Mouse (Mus musculus) embryonic facial prominence, embryonic 15.5 days (tissue): Measurements from ENCODE around the gene Cnot8. TPM values are rescaled to one million over a fixed set of nuclear protein-coding genes. Genes with fewer than 3 reads are reported as not detected.
"Not testable (repeated sequence)": the region's sequence is repeated elsewhere in the genome, so short reads cannot be mapped to it uniquely, and the experiment has no call there.

Source experiments
- ATAC-seq: fragments of 200-750 bp; cut with Nextera tagmentation; 2 replicates; pipeline ENCODE4 v1.8.0; 2017; ENCODE audit warnings: low read depth, moderate TSS enrichment; ENCODE audit not compliant: insufficient number of reproducible peaks, low FRiP score, low TSS enrichment
- H3K27ac ChIP-seq: fragments of 300-500 bp; sonication (generic); replicated peaks from 2 replicates; pipeline ENCODE4 v1.5.1; 2015; ENCODE audit warnings: mild to moderate bottlenecking, inconsistent platforms
- H3K27me3 ChIP-seq: fragments of 300-500 bp; sonication (generic); 2 replicates; pipeline ENCODE4 v1.6.1; 2015; ENCODE audit warnings: inconsistent platforms
- H3K36me3 ChIP-seq: fragments of 300-500 bp; sonication (generic); 2 replicates; pipeline ENCODE4 v1.6.1; 2015; ENCODE audit warnings: mild to moderate bottlenecking, inconsistent platforms
- H3K4me1 ChIP-seq: fragments of 300-500 bp; sonication (generic); 2 replicates; pipeline ENCODE4 v1.6.1; 2015; ENCODE audit warnings: inconsistent platforms
- H3K4me2 ChIP-seq: fragments of 300-500 bp; sonication (generic); replicated peaks from 2 replicates; pipeline ENCODE4 v1.6.1; 2015; ENCODE audit warnings: mild to moderate bottlenecking, inconsistent platforms
- H3K4me3 ChIP-seq: fragments of 300-500 bp; sonication (generic); replicated peaks from 2 replicates; pipeline ENCODE4 v1.5.1; 2015; ENCODE audit warnings: mild to moderate bottlenecking, inconsistent platforms
- H3K9ac ChIP-seq: fragments of 300-500 bp; sonication (generic); 2 replicates; pipeline ENCODE4 v1.6.1; 2015; ENCODE audit warnings: inconsistent platforms
- H3K9me3 ChIP-seq: fragments of 300-500 bp; sonication (generic); replicated peaks from 2 replicates; pipeline ENCODE4 v1.6.1; 2016; ENCODE audit warnings: inconsistent platforms
- WGBS: fragments of 180-500 bp; shearing (Covaris S2); methylation state at CpG from one replicate; pipeline ENCODE4 v1.1.7; 2015; 5-methylcytosine and 5-hydroxymethylcytosine counted together
- polyA plus RNA-seq: library from polyadenylated mRNA; unstranded; fragments of >200 nt; fragmentation: Nextera tagmentation; extraction: Ambion mirVana; gene quantifications from 2 replicates; pipeline ENCODE4 v1.2.1, GENCODE M21; 2015

Gene Cnot8
- polyA plus RNA-seq, 1 experiment from 2014 or later, result 97.5 TPM

DNA sequence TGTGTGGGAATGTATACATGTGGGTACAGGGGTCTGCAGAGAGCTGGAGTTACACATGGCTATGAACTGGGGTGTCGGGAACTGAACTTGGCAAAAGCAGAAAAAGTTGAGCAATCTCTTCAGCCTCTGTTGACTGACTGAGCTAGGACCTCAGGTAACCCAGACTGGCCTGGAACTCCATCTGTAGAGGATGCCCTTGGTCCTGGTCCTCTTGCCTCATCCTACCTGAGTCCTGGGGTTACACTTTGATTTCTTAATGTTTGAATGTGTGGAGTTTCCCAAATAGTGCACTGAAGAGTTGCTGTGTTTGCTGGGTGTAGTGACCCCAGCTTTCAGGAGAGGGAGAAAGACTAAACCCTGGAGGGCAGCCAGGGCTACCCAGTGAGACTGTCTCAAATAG, 8.4 kb upstream of the Cnot8 start:
- H3K27ac ChIP-seq, result no peak overlapping the region
- H3K9ac ChIP-seq, result no peak overlapping the region
- no peak overlapping the region for H3K4me2 ChIP-seq
- no peaks in the 10 kb centered on the region for H3K9me3 ChIP-seq
- no peaks in the 10 kb centered on the region for H3K27me3 ChIP-seq
- 0 out of 2 replicates have a peak, but pooled peaks cover 10% of the 10 kb centered on the region for H3K4me1 ChIP-seq
- H3K36me3 ChIP-seq, result no peaks in the 10 kb centered on the region
- 80% methylated on average over 1 of the region's 1 CpGs for WGBS
- H3K4me3 ChIP-seq, result no peak overlapping the region
- no peak for ATAC-seq

DNA sequence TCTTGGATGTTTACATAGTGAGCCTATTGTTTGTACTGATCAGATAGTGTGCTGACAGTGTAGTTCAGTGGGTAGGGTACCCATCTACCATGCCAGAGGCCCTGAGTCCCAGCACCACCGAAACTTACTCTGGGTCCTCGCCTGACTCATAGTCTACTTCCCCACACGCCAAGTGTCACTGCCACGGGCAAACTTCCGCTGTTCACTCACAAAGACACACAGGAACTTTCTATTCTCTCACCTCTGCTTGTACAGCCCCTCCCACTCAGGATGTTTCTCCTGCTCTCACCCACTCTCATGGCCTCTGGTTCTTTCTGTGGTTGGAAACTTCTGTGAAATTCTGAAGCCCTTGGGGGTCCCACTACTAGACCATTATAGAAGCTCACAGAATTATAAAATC, 7.8 kb upstream of the Cnot8 start:
- H3K4me2 ChIP-seq, result no peak overlapping the region
- H3K27me3 ChIP-seq, result no peaks in the 10 kb centered on the region
- 0 out of 2 replicates have a peak, but pooled peaks cover 10% of the 10 kb centered on the region for H3K4me1 ChIP-seq
- H3K36me3 ChIP-seq, result no peaks in the 10 kb centered on the region
- no peak overlapping the region for H3K27ac ChIP-seq
- H3K9me3 ChIP-seq, result no peaks in the 10 kb centered on the region
- ATAC-seq, result no peak
- 74% methylated on average over 5 of the region's 5 CpGs for WGBS
- no peak overlapping the region for H3K4me3 ChIP-seq
- no peak overlapping the region for H3K9ac ChIP-seq

DNA sequence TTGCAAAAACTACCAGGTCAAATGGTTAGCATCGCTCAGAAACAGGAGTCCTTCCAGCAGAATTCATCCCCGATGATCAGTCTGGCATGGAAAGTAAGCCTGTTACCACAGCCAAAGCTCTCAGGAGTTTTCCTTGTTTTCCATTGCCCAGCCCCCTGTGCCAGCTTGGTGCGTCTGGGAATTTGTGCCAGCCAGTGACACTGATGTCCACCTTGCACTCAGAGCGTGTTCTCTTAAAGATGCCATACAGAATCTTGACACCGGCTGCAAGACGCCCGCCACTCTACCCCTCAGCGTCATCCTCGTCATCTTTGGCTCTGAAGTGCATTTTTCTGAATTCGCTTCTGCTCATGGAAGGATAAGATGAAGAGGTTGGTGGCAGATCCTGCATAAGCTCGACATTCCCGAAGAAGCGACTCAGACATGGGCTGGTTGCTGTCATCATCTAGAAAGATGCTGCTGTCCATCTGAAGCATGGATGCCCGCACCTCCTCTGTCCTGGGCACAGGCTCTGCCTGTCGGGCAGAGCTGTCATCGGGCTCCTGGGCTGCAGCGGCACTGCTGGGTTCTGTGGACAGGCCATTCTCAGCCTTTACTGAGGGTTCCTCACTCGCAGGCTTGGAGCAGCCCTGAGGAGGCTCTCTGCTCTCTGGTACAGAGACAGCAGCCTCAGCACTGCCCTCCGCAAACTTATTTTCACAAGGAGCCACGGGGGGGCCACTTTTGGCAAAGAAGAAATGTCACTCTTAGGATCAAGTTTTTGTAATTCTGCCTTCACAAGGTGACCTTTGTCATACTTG, 6.9 kb upstream of the Cnot8 start:
- H3K9ac ChIP-seq, result no peak overlapping the region
- 40% methylated on average over 20 of the region's 20 CpGs for WGBS
- no peak overlapping the region for H3K27ac ChIP-seq
- no peaks in the 10 kb centered on the region for H3K27me3 ChIP-seq
- no peak for ATAC-seq
- H3K36me3 ChIP-seq, result no peaks in the 10 kb centered on the region
- H3K4me1 ChIP-seq, result 0 out of 2 replicates have a peak, but pooled peaks cover 10% of the 10 kb centered on the region
- H3K9me3 ChIP-seq, result no peaks in the 10 kb centered on the region
- peak overlapping the region; percentile 65 for H3K4me2 ChIP-seq
- H3K4me3 ChIP-seq, result peak overlapping the region; percentile 40

- WGBS, result 1% methylated on average over 33 of the region's 38 CpGs
- H3K4me3 ChIP-seq, result peak overlapping the region; percentile 40
Measured at GRCm38 (mm10) chr11:58097621-58098365, 6.2 kb upstream of the Cnot8 start.

DNA sequence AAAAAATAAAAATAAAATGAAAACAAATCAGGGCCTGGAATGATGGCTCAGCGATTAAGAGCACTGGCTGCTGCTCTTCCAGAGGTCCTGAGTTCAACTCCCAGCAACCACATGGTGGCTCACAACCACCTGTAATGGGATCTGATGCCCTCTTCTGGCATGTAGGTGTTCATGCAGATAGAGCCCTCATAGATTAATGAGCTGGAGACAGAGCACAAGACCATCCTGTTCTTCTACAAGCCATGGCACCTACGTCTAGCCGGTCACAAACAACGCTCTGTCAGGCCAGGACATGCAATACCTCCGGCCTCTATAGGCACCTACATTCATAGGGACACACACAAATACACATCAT, 5.6 kb upstream of the Cnot8 start:
- H3K36me3 ChIP-seq, H3K27ac ChIP-seq, H3K9ac ChIP-seq, ATAC-seq, H3K9me3 ChIP-seq, H3K27me3 ChIP-seq: not testable (repeated sequence)
- 64% methylated on average over 5 of the region's 5 CpGs for WGBS
- H3K4me2 ChIP-seq, result peak overlapping the region; percentile 65; the same call in 1 of the 2 replicates
- H3K4me1 ChIP-seq, result peaks cover 19% of the 10 kb centered on the region
- peak overlapping the region; percentile 40; the same call in 1 of the 2 replicates for H3K4me3 ChIP-seq

More at GRCm38 (mm10) chr11:58097621-58098365, 6.2 kb upstream of the Cnot8 start:
- Histone ChIP-seq H3K27me3 (no peaks in the 10 kb centered on the region), H3K4me2 (peak overlapping the region; percentile 65), H3K4me1 (peaks cover 13% of the 10 kb centered on the region; the same call in 1 of the 2 replicates), H3K27ac (no peak overlapping the region), H3K9me3 (no peaks in the 10 kb centered on the region), H3K9ac (no peak overlapping the region), H3K36me3 (no peaks in the 10 kb centered on the region)
- no peak for ATAC-seq

DNA sequence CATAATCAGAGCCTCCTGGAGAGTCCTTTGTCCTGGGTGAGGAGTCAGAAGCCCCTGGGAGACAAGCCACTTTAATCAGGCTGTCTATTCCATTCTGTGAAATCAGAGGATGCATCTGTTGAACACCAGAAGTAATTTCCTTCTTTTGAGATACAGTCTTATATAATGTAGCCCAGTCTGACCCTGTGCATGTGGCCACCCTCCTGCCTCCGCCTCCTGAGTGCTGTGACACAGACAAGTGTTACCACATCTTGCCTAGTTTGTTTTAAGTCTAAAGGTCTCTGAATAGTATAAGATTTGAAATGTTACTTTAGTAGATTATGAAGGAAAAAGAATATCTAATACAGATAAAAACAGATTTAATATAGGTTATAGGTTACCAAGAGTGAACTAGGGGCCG, 3.9 kb upstream of the Cnot8 start:
- Histone ChIP-seq H3K4me1 (peaks cover 24% of the 10 kb centered on the region), H3K9ac (no peak overlapping the region), H3K9me3 (no peaks in the 10 kb centered on the region), H3K4me3 (no peak overlapping the region), H3K27ac (no peak overlapping the region), H3K36me3 (no peaks in the 10 kb centered on the region), H3K4me2 (no peak overlapping the region), H3K27me3 (no peaks in the 10 kb centered on the region)
- ATAC-seq, result no peak
- WGBS, result 93% methylated on average over 2 of the region's 2 CpGs

DNA sequence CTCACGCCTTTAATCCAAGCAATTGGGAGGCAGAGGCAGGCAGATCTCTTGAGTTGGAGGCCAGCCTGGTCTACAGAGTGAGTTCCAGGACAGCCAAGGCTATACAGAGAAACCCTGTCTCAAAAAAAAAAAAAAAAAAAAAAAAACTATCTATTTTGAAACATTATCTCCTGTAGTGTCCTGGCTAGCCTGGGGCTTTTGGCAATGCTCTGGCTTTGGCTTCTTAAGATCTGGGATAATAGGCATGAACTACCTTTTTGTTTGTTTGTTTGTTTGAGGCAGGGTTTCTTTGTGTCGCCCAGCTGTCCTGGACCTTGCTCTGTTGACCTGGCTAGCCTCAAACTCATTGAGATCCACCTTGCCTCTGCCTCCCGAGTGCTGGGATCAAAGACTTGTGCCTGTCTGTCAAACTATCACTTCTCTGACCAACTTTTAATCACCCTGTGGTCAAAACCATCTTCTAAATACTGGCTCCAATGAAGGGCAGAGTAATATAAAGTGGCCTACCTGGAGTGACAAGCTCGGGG, 2.7 kb upstream of the Cnot8 start:
- Histone ChIP-seq H3K4me2 (no peak overlapping the region), H3K36me3 (no peaks in the 10 kb centered on the region), H3K27ac (no peak overlapping the region), H3K4me1 (peaks cover 29% of the 10 kb centered on the region), H3K9me3 (no peaks in the 10 kb centered on the region), H3K9ac (no peak overlapping the region), H3K27me3 (no peaks in the 10 kb centered on the region), H3K4me3 (no peak overlapping the region)
- no peak for ATAC-seq
- 79% methylated on average over 4 of the region's 4 CpGs for WGBS

GRCm38 (mm10) chr11:58102146-58102545, 1.8 kb upstream of the Cnot8 start:
- no peak overlapping the region for H3K27ac ChIP-seq

GRCm38 (mm10) chr11:58102581-58103343, 1.2 kb upstream of the Cnot8 start:
- Histone ChIP-seq H3K9me3 (no peaks in the 10 kb centered on the region), H3K4me1 (peaks cover 28% of the 10 kb centered on the region), H3K4me3 (peak overlapping the region; percentile 91), H3K27me3 (no peaks in the 10 kb centered on the region), H3K4me2 (peak overlapping the region; percentile 67; the same call in 1 of the 2 replicates), H3K36me3 (no peaks in the 10 kb centered on the region), H3K9ac (no peak overlapping the region), H3K27ac (peak overlapping the region; percentile 77)
- WGBS, result 83% methylated on average over 9 of the region's 9 CpGs
- no peak for ATAC-seq

More at GRCm38 (mm10) chr11:58102146-58102545, 1.8 kb upstream of the Cnot8 start:
- H3K4me1 ChIP-seq, result peaks cover 29% of the 10 kb centered on the region
- no peak overlapping the region for H3K4me2 ChIP-seq
- H3K36me3 ChIP-seq, result no peaks in the 10 kb centered on the region
- H3K27me3 ChIP-seq, result no peaks in the 10 kb centered on the region
- ATAC-seq, result no peak
- no peaks in the 10 kb centered on the region for H3K9me3 ChIP-seq
- no peak overlapping the region for H3K9ac ChIP-seq
- 74% methylated on average over 3 of the region's 3 CpGs for WGBS
- no peak overlapping the region for H3K4me3 ChIP-seq

DNA sequence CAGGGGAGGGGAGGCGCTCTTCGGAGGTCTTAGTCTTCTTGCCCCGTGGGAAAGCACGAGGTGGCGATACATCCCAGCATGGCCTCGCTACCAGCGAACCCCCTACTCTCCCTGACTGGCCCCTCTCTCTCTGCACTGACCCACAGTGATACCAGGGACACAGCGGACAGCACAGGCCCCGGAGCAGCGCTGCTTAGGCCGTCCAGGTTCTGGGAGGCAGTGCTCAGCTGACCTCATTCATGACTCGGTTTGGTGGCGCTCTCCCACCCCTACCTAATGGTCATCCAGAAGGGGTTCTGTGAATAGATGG, 654 bp upstream of the Cnot8 start:
- H3K9me3 ChIP-seq, result no peaks in the 10 kb centered on the region
- H3K4me1 ChIP-seq, result peaks cover 25% of the 10 kb centered on the region
- ATAC-seq, result peak; percentile 6; the same call in 1 of the 2 replicates
- 41% methylated on average over 13 of the region's 13 CpGs for WGBS
- peak overlapping the region; percentile 91 for H3K4me3 ChIP-seq
- H3K4me2 ChIP-seq, result peak overlapping the region; percentile 67
- no peaks in the 10 kb centered on the region for H3K36me3 ChIP-seq
- peak overlapping the region; percentile 77 for H3K27ac ChIP-seq
- peak overlapping the region; percentile 41 for H3K9ac ChIP-seq
- no peaks in the 10 kb centered on the region for H3K27me3 ChIP-seq

GRCm38 (mm10) chr11:58104351-58104791, 418 bp downstream of the Cnot8 start:
- ATAC-seq, result peak; percentile 15; the same call in 1 of the 2 replicates
- no peaks in the 10 kb centered on the region for H3K9me3 ChIP-seq
- peak overlapping the region; percentile 67 for H3K4me2 ChIP-seq
- H3K27me3 ChIP-seq, result no peaks in the 10 kb centered on the region
- H3K27ac ChIP-seq, result peak overlapping the region; percentile 86
- no peaks in the 10 kb centered on the region for H3K36me3 ChIP-seq
- peak overlapping the region; percentile 82 for H3K9ac ChIP-seq
- peak overlapping the region; percentile 91 for H3K4me3 ChIP-seq
- WGBS, result under 1% methylated on average over 24 of the region's 24 CpGs
- peaks cover 25% of the 10 kb centered on the region for H3K4me1 ChIP-seq
